Mouse (Mus musculus) CD8-positive naive resting alpha-beta T cell, adult 2 months (primary cell): ENCODE measurements around the gene Vps37b.
A peak's percentile ranks its signal among the peaks of the same experiment; 100 is the strongest.

Source experiments
- DNase-seq, 2 experiments: peaks; one replicate each; pipeline ENCODE4 v3.0.0; 2022; ENCODE audit warnings: low read depth in 2 of 2, low spot score in 2 of 2

The Vps37b gene

DNA sequence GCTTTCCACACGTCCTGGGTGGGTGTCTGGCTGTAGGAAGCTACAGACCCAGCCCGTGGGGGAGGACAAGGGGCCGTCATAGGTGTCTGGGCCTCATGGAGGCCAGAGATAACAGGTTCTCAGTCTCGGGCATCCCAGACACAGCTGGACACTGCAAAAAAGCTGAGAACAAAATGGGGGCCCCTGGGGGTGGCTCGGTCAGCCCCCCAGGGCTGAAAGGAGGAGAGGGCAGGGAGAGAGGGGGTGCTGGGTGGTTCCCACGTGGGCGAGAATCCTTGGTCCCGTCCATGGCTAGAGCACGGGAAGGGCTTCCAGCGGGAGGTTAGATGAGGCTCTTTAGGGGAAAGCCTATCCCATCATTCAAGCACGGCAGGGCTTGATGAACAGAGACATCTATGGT, 49.2 kb downstream of the Vps37b start:
- DNase-seq, result no peak

DNA sequence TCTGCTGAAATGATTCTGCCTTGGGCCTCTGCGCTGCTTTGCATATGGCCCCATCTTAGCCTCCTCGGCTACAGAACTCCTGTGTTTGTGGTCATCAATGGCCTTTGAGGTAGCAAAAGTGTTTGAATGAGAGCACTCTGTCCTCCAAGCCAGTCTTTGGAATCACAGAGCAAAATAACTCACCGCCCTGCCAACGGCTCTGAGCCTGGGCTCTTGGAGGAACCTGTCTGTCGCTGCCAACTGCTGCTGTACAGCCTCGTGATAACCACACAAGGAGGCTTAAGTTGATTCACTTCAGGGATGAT, 50.9 kb downstream of the Vps37b start:
- DNase-seq, result no peak

DNA sequence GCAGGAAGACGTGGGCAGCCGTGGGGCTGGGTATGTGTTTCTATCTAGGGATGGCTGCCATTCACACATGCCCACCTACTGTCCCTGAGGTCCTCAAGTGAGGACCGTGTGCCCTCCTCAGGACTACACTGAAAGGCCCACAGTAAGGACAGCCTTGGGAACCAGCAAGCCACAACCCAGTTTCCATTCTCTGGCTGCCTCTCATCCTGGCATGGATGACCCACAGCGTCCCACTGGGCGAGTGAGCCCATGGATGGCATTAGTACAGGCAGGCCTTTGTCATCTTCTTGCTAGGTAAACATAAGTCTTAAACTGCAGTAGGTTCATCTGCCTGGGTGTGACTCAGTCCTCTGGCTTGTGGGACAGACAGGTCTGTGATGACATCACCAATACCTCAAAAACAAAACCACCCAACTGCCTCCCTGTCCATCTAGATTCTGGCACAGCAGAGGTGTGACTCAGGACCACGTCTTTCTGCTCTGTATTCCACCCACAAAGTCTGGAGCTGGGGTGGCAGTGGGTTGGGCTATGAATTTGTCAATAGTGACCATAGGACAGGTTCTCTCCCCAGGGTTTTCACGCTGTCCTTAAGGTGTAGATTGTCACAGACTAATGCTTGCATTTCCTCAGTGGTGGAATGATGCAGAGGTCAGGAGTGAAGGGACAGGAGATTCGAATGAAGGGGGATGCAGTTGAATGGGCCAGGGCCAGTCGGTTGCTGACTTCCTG, 51.4 kb downstream of the Vps37b start:
- no peak for DNase-seq

DNA sequence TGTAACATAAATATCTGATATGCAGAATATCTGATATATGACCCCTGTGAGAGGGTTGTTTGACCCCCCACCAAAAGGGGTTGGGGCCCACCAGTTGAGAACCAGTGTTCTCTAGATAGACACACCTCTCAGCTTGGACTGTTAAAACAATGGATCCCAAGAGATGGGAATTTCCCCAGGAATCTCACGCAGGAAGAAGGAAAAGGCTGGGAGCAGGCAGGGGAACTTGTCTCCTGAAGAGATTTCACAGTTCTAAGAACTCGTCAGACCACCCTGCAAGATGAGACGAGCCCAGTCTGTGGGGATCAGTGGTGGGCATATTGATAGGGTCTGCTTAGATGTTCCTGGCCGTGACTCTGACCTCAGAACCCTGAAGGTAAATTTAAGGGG, 52.1 kb downstream of the Vps37b start:
- no peak for DNase-seq

DNA sequence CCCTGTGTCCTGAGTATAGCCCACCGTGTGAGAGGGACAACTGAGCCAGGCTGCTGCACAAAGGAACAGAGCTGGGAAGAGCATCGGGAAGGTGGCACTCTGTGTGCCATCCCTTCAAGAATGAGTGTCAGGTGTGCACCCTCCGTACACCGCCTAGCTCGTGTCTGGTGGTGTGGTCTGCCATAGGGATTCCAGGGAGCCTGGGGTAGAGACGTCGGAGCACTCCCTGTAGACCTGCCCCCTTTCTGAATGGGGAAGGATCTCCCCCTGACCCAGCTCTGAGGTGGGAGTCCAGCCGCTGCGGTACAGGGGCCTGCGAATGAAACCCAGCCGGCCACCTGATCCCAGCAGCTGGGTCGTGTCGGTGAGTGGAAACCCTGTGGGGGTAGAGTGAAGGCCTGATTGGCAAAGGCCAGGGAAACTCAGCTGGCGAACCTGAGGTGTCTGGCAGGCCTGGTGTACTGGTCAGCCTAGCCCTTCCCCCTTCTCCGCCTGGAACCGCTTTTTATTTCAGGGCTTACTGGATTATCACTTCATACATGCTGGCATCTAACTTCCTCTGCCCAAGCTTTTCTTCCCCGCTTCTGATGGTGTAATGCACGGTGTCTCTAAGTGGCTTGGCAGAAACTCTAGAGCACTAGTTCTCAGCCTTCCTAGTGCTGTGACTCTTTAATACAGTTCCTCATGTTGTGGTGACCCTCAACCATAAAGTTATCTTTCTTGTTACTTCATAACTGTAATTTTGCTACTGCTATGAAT, 52.7 kb downstream of the Vps37b start:
- DNase-seq, result no peak

DNA sequence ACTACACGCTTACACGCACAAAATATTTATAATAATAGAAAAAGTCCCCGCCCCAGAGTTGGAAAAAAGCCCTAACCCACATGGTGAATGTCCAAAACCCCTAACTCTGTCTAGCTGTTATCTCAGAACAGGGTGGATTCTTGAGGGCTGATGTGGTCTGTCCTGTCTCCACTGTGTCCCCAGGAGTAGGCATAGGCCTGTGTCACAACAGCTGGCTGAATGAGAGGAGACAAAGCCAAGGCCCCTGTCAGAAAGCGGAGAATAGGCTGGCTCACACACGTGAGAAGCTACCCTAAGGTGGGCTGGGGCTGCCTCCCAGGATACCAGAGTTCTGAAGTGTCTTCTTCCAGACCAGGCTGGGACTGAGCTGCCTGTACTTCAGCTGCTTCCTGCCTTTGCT, 53.9 kb downstream of the Vps37b start:
- DNase-seq, result no peak

DNA sequence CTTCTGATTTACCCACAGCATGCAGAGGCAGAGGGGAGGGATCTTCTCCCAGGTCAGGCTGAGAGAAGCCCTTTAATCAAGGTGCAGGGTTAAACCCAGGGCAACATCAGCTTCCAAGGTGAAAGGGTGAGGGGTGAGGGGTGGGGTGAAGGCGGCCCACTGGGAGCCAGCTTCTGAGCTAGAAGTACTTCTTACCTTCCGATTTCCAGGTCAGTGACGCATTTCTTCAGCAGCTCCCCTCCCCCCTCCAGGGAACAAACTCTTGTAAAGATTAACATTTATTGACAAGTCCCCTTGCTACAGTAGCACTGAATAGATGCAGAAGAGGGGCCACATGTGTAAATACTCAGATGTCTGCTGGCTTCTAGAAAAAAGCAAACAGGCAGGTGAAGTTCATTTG, 54.8 kb downstream of the Vps37b start:
- no peak for DNase-seq

DNA sequence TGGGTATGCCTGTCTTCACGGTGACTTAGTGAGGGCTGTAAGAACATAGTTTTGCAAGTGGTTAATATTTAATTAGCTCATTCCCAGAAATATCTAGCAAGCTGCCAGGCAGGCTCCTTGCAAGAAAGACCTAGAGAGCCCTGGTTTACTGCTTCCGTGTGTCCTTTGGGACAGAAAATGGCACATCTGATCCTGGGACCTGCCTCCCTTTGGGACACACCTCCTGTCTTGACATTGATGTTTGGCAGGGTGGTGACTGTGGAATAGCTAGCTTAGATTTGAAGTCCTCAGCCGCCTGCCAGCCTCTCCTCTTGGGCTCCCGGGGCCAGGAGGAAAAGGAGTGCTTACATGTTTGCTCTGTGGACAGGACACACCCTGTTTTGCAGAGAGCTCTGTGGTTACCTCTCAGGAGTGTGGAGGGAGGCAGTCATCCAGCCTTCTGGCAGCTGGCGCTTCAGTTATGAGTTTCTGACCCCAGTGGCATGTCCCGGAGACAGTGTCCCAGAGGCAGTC, 56.3 kb downstream of the Vps37b start:
- DNase-seq, result no peak

DNA sequence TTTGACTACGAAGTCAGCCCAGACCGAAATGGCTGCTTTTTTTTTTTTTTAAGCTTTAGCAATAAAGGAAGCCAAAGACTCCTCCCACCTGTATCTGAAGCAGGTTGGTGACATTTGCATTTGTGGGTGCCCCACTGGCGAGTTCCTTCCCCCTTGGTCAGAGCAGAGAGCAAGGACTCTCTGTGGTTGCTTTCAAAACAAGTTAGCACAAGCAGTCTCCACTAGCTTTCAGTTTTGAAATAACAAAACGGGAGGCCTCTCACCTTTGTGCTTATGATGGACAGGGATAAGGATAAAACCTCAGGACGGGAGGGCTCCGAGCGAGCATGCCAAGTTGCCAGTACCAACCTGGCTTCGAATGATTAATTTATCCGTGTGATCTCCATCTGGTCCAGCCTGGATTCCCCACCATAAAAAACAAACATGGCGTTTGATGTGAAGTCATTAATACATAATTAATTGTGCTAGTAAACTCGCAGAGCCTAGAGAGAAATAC, 57.4 kb downstream of the Vps37b start:
- no peak for DNase-seq

DNA sequence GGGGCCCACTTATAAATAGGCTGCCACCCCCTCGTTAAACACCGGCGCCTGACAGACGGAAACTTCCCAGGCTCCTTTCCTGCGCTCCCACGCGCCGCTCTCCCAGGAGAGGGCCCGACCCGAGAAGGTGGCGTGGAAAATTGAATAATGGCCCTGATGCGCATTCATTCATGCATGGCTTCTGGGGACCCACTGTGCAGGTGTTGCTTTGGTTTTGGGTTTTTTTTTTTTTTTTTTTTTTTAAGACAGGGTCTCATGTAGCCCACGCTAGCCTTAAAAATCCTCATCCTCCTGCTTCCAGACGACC, 57.9 kb downstream of the Vps37b start:
- DNase-seq, result no peak

DNA sequence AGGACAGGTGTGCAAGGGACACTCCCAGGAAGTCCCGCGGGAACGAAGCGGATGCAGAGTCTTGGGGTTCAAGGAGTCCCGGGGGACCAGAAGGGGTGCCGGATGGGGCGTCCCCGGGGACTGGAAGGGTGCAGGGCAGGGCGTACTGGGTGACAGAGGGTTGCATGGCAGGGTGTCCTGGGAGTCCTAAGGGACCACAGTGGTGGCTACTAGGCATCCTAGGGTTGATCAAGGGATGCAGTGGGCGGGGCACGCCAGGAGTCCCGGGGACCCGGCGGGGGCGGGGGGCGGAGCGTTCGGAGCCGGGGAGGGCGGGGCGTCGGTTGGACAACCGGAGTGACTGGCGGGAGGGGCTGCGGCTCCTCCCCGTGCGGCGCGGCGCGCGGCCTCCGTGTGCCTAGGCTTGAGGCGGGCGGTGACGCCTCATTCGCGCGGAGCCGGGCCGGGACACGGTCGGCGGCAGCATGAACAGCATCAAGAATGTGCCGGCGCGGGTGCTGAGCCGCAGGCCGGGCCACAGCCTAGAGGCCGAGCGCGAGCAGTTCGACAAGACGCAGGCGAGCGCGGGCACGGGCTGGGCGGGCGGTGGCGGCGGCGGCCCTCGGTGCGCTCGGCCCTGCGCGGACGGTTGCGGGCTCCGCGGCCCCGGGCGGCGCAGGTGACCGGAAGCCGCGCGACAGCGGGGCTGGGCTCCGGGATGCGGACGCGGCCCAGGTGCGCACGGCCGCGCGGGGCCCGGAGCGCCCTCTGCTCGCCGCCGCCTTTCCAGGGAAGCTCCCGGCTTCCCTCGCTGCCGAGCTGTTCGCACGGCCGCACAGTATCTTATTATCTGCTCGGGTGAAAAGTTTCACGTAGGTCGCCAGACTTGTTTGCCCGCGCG, 58.5 kb downstream of the Vps37b start, which contains the start of gene Hip1r:
Hip1r (plus strand) TSS at position 330 of the 880 bp plus-strand sequence.
- peak in 1 of 2 experiments; percentile 32 for DNase-seq

DNA sequence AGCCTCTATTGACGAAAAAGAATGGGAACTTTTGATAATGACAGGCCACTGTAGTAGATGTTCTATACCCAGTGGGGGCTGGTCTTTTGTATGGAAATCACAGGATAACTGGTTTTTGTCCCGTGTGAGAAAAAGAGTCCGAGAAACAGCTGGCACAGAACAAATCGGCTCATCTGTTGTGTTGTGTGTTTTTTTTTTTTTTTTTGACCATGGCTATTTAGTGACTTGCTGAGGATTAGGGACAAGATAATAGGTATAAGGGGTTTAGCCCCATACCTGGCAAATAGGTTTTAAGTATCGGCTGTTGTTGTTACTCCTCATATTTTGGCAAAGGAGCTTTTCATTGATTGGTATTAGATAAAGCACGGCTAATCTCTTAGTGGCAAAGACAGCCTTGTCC, 59.6 kb downstream of the Vps37b start:
- DNase-seq, result no peak

DNA sequence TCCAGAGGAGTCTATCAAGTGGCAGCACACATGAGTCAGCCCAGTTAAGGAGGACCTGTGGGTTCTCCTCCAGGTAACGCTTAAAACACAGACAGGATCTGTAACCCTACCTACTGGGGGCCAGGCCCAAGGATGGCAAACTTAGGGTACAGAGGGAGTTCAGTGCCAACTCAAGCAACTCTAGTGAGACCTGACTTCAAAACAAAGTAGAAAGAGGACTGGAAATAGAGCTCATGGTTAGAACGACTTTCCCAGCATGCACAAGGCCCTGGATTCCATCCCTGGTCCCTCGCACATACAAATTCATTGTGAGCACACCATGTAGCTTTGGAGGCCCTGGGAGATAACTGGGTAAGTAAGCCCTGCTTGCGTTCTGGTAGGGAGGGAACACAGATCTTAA, 61.5 kb downstream of the Vps37b start:
- DNase-seq, result no peak

DNA sequence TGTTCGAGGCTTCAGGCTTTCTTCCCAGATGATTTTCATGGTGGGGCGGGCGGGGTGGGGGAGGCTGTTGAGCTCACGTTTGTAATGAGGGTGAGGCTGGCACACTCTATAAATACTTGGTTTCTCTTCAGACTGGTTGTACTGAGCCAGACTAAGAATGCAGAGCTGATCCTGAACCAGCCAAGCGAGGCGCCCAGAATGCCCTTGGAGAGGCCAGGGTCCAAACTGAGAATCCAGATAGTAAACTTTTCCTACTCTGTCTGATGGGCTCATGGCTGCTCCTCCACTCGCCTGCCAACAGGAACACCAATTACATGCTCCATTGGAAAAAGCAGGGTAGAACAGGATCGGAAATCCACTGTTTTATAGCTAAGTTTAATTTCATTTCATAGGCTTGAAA, 62.9 kb downstream of the Vps37b start:
- no peak for DNase-seq

DNA sequence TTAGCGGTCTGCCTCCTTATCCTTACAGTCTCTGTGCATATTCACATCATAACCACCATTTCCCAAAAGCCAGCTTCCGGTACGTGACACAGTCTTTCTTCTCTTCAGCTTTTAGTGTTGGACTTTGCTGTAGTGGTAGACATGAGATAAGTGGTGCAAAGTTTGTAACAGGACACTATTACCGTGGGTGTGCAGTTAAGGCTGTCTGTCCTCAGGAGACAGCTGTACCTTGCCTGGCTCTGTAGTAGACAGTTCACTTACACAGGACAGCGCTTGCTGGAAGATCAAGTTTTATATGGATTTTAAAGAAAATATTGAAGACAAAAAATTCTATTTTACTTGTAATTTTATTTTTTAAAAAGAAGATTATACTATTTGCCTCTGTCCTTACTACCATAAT, 63.6 kb downstream of the Vps37b start:
- DNase-seq, result no peak

DNA sequence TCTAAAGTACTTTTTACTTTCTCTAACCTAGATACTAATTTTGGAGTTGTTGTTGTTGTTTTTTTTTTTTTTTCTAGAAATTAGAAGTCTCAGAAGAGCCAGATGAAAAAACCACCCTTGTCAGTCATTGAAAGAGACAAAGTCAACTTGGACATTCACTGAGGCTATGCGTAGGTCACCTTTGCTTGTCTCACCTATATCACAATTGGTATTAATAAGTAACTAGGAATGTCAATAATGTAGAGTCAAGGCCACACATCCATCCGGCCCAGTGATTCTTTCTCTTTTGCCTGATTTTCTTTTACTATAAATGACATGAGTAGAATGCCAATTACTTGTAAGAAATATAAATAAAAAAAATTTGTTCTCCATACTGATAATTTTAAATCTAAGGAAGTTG, 65.3 kb downstream of the Vps37b start:
- no peak for DNase-seq

DNA sequence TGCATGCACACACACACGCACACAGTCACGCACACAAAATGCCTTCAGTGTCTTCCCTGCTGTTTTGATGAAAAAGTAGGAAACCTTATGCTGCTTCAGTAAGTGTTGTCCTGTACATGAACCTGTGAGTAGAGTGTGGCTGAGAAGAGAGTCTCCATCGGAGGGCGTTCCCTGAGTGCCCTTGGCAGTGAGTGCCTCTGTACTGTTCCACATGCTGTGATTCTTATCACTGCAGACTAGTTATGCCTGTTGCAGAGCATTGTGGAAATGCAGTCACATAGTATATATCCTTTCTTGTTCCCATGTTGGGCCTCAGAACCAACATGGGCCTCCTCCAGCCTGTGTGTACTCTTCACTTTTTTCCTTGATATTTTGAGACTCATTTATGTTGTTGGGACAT, 67.9 kb downstream of the Vps37b start:
- no peak for DNase-seq

DNA sequence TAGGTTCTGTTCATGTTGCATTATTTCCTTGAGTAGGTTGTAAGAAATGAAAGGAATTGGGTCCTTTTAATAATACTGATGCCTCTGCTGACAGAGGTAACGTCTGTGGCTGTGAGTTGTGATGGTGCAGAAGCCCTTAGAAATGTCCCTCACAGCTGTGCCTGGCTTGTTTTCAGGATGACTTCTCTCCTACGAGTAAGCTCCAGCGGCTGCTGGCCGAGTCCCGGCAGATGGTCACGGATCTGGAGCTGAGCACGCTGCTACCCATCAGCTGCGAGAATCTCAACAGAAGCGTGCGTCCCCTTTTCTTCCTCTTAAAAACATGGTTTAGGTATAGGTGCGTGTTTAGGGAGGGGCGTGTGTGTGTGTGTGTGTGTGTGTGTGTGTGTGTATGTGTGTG, 71.0 kb downstream of the Vps37b start:
- DNase-seq, result no peak

DNA sequence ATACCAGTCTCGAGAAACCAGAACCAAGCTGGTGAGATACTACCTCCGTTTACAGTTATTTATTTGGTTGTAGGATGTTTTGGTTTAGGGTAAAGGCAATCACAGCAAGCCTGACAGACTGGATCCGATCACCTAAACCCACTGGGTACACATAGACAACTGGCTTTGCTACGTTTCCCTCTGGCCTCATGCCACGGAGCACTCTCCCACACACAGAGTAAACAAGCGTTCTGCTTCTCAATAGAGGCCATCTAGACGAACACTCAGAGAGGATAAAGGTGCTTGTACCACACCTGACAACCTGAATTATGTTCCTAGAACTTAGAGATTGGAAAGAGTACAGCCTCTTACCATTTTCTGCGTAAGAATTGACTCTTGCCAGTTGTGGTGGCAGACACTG, 71.9 kb downstream of the Vps37b start:
- no peak for DNase-seq

DNA sequence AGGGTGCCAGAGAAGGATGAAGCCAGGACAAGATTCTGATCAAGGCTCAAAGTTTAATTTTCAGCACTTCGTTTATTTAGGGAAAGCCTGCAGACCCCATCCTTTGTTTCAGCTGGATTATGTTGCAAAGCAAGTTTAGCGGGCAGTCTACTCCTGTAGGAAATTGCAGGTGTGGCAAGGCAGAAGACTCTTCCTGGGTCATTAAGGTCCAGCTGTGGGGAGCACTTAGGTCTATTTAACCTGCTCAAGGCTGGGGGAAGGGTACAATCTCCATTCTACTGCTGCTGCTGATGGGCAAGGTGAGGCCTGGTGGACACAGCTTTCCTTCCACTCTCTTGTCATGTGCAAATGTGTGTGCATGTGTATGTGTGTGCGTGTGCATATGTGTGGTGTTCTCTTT, 73.1 kb downstream of the Vps37b start:
- DNase-seq, result no peak

DNA sequence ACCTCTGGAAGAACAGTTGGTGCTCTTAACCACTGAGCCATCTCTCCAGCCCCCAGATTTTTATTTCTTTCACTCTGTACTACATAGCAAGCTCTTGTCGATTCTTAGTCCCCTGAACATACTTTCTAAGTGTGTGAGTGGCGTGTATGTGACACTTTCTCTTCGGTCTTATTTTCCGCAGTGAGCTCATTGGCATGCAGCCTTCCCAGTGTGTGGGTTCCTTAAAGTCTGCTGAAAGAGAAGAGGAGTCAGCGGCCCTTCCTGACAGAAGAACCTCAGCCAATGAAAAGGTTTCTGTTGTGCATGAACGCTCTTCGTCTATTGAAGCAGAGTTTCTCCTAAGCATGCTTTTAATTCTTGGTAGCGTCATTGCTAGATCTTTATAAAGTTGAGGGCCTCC, 74.9 kb downstream of the Vps37b start:
- no peak for DNase-seq
